Mouse (Mus musculus): ENCODE results near the gene Ankrd49.

Gene Ankrd49

GRCm38 (mm10) chr9:14740151-14740924 lies 44.3 kb downstream of the Ankrd49 start, which contains the start of gene Piwil4:
TSS of gene Piwil4 (minus strand) at chr9:14740733.
- no peak for DNase-seq (ENCODE audit: low spot score in 2 of 2)

- no peak for DNase-seq (ENCODE audit: low spot score in 2 of 2)
Observed at GRCm38 (mm10) chr9:14739498-14740150, 45.0 kb downstream of the Ankrd49 start.

GRCm38 (mm10) chr9:14730941-14731541 lies 53.6 kb downstream of the Ankrd49 start:
- no peak for DNase-seq (ENCODE audit: low spot score in 2 of 2)

All from urinary bladder, postnatal 36 days (tissue).